Mouse (Mus musculus): ENCODE measurements around the gene Slc38a2. TPM values are rescaled to one million over a fixed set of nuclear protein-coding genes. Genes with fewer than 3 reads are reported as not detected.

The Slc38a2 gene
- polyA plus RNA-seq, 1 experiment from 2014 or later: 148 TPM

DNA sequence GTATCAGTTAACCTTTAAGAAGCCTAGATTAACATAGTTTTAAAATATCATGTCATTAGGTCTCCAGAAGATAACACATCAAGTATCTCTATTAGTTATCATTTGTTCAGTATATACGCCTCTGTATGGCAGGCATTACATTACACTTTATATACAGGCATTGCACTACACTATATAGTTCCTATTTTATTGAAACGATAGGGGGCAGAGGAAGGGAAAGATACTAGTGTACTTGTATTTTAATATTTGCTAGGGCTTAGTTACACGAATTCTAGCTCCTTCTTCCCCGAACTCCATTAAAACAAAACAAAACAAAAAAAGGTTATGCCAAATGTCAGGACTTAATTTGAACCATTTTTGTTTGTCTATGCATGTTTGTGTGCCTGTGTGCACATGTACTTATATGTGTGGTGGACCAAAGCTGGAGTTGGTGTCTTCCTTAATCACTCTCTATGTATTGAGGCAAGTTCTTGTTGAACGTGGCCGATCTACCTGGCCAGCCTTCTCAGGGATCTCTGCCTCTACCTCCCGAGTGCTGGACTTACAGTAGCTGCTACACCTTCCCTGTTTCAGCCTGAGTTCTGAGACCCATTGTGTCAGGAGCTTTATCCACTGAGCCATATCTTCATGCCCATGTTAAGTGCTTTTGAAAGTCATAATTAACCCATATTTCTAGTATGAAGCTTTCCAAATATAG is 41.5 kb upstream of the Slc38a2 start:
- no peak for DNase-seq (ENCODE audit: low read depth, low spot score)
- no peaks in the 10 kb centered on the region for H3K27me3 ChIP-seq
- ChIA-PET POLR2A (no interaction called here), CTCF (interaction anchor here (1.1 to 1.8 kb wide), 4 partner anchors 8 to 28 kb away, joined by 3 to 4 read pairs (median 4); no protein-coding TSS in a partner anchor)
- no peak for ATAC-seq
- in situ Hi-C loops (cut with MboI; ENCODE audit: low pct_unique_long_range_greater_than_20kb): no loop called here
- TF ChIP-seq CTCF (IDR thresholded peaks at IDR 0.05): no peak

DNA sequence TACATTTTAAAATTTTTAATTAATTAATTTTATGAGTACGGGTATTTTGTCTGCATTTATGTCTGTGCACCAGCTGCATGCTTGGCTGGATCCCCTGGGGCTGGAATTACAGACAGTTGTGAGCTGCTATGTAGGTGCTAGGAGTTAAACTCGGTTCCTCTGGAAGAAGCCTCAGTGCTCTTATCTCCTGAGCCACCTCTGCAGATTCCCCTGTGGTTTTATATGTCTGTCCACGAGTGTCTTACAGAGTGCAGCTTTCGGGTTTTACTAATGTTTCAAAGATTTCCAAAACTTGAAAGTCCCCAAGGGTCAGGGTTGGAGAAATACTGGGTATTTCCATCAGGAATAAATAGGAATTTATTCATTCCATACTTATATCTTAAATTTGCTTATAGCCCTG is 40.6 kb upstream of the Slc38a2 start:
- ChIA-PET POLR2A (no interaction called here), CTCF (interaction anchor here (1.1 to 1.4 kb wide), 2 partner anchors 9 to 27 kb away, joined by 3 to 4 read pairs; no protein-coding TSS in a partner anchor)
- no peaks in the 10 kb centered on the region for H3K27me3 ChIP-seq
- no peak for TF ChIP-seq CTCF (IDR thresholded peaks at IDR 0.05)
- ATAC-seq (no peak), DNase-seq (ENCODE audit: low read depth, low spot score) (no peak)
- in situ Hi-C loops (cut with MboI; ENCODE audit: low pct_unique_long_range_greater_than_20kb): no loop called here

DNA sequence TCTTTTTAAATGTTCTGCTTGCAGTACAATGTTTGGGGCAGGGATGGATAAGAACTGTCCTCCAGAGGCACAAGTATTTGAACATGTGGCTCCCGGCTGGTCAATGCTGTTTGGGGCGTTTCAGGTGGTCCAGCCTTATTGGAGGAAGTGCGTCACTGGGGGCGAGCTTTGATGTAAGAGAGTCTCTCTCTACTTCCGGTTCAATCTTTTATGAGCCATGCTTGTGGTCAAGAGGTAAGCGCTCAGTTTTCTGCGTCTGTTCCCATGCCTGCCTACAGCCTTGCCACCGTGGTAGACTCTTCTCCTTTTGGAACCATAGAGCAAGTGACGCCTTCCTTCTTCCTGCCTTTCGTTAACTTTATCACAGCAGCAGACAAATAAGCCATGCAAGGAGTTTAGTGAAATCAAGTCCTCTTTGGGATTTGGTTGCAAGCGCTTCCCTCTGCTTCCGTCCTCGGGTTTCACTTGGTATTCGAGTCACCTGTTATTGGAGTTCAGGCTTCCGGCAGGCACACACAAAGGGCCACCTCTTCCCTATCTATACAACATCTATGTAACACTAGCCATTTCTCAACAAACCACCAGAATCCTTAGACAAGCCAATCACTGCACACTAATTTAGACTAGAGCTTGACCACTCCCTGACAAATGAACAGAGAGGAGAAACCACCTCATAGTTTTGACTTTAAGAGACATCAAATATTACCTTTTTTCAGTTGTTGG is 37.3 kb upstream of the Slc38a2 start:
- no peak for DNase-seq (ENCODE audit: low read depth, low spot score)
- in situ Hi-C loops (cut with MboI; ENCODE audit: low pct_unique_long_range_greater_than_20kb): no loop called here
- ChIA-PET CTCF (no interaction called here), POLR2A (no interaction called here)
- no peak for TF ChIP-seq CTCF (IDR thresholded peaks at IDR 0.05)
- no peak for ATAC-seq
- H3K27me3 ChIP-seq: no peaks in the 10 kb centered on the region

DNA sequence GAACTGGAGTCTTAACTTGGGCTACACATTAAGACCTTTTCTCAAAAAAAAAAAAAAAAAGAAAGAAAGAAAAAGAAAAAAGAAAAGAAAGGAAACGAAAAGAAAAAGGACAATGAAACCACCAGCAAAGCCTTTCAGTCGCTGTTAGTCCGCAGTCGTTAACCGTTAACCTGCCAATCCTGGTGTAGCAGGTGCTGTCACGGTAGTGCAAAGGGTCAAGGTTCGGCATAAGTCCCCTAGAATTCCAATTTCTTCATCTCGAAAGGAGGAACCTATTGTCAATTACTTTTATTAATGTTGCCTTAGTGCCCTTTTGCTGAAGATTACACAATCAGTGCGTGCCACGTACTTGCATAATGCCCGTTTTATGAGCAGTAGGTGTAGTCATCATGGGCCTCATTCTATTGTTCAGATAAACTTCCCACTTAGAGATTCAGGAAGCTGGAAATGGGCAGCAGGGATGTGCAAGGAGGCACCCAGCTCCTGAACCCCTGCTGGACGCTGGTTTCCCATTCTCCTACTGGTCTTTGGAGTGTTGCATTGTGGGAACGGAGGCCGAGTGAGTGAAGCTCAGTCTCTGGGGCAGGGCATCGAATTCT is 36.1 kb upstream of the Slc38a2 start:
- ChIA-PET CTCF (no interaction called here), POLR2A (no interaction called here)
- no peak for DNase-seq (ENCODE audit: low read depth, low spot score)
- ATAC-seq: no peak
- no peaks in the 10 kb centered on the region for H3K27me3 ChIP-seq
- in situ Hi-C loops (cut with MboI; ENCODE audit: low pct_unique_long_range_greater_than_20kb): no loop called here
- no peak for TF ChIP-seq CTCF (IDR thresholded peaks at IDR 0.05)

DNA sequence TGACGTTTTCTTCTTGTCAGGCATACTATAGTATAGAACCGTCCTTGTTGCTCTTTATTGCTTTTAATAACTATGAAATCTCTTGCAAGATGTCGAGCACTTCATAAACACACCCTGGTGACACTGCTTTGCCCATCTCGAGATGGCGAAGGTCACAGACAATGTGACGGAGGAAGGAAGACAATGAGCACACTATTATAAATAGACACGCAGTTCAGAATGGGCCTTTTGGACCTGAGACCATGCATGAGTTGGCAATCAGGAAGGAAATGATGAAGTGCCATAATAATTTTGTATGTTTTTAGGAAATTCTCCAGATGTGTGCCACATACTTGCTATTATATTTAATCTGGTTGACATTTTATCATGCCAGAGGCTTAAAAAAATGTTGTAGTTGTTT is 34.9 kb upstream of the Slc38a2 start:
- ChIA-PET CTCF (no interaction called here), POLR2A (no interaction called here)
- in situ Hi-C loops (cut with MboI; ENCODE audit: low pct_unique_long_range_greater_than_20kb): no loop called here
- TF ChIP-seq CTCF (IDR thresholded peaks at IDR 0.05): no peak
- no peaks in the 10 kb centered on the region for H3K27me3 ChIP-seq
- ATAC-seq: no peak
- DNase-seq (ENCODE audit: low read depth, low spot score): no peak

DNA sequence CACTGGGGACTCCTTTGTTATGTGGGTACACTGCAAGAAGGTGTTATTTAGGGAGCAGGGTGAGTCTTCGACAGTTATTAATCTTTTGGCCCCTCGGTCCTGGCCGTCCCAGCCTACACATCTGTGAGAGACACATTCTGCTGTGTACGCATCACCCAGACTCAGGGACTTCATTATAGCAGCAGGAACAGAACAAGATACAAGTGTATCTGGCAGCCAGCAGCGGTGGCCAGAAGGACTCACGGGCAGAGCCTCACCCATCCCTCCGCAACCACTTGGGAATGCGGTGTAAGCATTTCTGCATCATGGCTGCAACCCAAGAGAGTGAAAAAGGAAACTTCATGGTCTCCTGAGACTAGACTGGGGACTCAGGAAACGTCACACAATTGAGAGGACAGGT is 30.9 kb upstream of the Slc38a2 start:
- CTCF ChIA-PET: interaction anchor here (1.3 kb wide), 1 partner anchor 45 kb away, joined by 3 read pairs; no protein-coding TSS in a partner anchor
- no peaks in the 10 kb centered on the region for H3K27me3 ChIP-seq
- TF ChIP-seq CTCF (IDR thresholded peaks at IDR 0.05): no peak
- ATAC-seq: no peak
- POLR2A ChIA-PET: no interaction called here
- in situ Hi-C loops (cut with MboI; ENCODE audit: low pct_unique_long_range_greater_than_20kb): no loop called here
- DNase-seq (ENCODE audit: low read depth, low spot score): no peak

DNA sequence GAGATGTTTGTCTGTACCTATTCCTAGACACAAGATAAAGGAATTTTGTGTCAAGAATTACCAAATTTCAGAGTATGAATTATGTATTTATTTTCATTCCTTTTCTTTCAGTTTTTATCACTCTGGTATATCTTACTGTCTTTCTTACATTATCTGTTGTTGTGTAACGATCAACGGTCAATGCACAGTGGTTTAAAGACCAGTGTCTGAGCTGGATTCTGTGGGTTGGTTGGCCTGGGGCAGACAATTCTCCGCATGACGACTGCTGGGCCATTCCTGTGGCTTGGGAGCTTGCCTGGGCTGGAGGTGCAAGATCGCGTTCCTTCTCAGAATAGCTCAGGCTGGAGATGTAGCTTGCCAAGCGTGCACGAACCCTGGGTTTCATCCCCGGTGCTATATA is 30.3 kb upstream of the Slc38a2 start:
- ATAC-seq: no peak
- in situ Hi-C loops (cut with MboI; ENCODE audit: low pct_unique_long_range_greater_than_20kb): no loop called here
- no peak for TF ChIP-seq CTCF (IDR thresholded peaks at IDR 0.05)
- ChIA-PET CTCF (interaction anchor here (1.3 to 1.5 kb wide), 2 partner anchors 12 to 45 kb away, joined by 3 read pairs; no protein-coding TSS in a partner anchor), POLR2A (no interaction called here)
- H3K27me3 ChIP-seq: no peaks in the 10 kb centered on the region
- peak; percentile 31 for DNase-seq (ENCODE audit: low read depth, low spot score)

DNA sequence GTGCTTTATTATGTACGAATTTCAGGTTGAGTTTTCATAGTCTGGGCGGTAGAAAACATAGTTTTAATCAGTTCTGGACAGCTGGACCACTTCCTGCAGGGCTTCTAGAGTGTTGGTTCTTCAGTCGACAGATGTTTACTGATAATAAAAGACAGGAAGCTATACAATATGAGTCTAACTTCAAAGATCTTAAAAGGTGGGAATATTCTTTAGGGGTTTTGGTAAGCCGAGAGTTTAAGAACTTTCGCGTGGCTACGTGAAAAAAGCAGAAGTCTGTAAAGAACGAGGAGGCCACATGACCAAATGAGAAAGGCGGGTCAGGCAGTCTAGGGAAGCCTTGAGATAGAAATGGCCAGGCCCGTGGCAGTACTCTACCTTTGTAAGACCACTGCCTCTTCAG is 29.5 kb upstream of the Slc38a2 start:
- no peak for TF ChIP-seq CTCF (IDR thresholded peaks at IDR 0.05)
- ChIA-PET CTCF (interaction anchor here (1.5 kb wide), 1 partner anchor 13 kb away, joined by 3 read pairs; no protein-coding TSS in a partner anchor), POLR2A (no interaction called here)
- in situ Hi-C loops (cut with MboI; ENCODE audit: low pct_unique_long_range_greater_than_20kb): no loop called here
- ATAC-seq (no peak), DNase-seq (ENCODE audit: low read depth, low spot score) (no peak)
- no peaks in the 10 kb centered on the region for H3K27me3 ChIP-seq

DNA sequence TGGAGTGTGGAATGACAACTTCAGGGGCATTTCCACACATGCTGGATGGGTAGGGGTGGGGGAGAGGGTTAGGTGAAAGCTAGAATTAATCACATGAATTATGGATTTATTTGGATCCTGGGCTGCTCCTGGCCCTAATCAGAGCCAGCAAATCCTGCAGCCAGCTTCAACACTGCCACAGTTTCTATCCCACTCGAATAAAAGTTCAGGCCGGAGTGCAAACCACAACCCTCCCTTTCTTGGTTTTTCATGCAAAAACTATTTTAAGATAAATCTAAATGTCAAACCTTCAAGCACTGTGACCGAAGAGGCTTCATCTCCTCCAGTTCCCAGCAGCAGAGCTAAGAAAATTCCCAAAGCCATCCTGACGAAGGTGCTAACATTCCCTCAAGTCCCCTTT is 28.8 kb upstream of the Slc38a2 start:
- CTCF ChIA-PET: interaction anchor here (1.5 kb wide), 1 partner anchor 14 kb away, joined by 3 read pairs; no protein-coding TSS in a partner anchor
- ATAC-seq (no peak), DNase-seq (ENCODE audit: low read depth, low spot score) (peak; percentile 37)
- no peak for TF ChIP-seq CTCF (IDR thresholded peaks at IDR 0.05)
- in situ Hi-C loops (cut with MboI; ENCODE audit: low pct_unique_long_range_greater_than_20kb): no loop called here
- POLR2A ChIA-PET: no interaction called here
- H3K27me3 ChIP-seq: no peaks in the 10 kb centered on the region

DNA sequence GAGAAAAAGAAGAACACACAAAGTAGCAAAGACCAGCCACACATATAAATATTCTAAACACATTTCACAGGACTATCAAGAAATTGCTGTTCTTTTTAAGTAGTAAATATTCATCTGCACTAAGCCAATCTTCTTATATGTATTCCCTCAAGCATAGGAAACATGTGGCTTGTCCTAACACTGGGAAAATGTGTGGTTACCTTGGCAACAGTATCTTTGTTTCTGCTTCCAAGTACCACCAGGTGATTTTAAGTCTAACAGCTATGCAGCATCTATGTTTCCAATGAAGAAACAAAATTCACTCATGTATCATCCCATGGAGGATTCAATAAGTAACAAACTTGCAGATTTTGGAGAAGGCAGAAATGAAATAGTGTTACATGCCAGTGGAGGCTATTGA is 25.0 kb upstream of the Slc38a2 start:
- ChIA-PET POLR2A (interaction anchor here (0.6 kb wide), 1 partner anchor 10 kb away, joined by 3 read pairs; no protein-coding TSS in a partner anchor), CTCF (interaction anchor here (1.6 to 1.9 kb wide), 2 partner anchors 13 to 212 kb away, joined by 4 to 5 read pairs; no protein-coding TSS in a partner anchor)
- ATAC-seq (no peak), DNase-seq (ENCODE audit: low read depth, low spot score) (no peak)
- in situ Hi-C loops (cut with MboI; ENCODE audit: low pct_unique_long_range_greater_than_20kb): no loop called here
- H3K27me3 ChIP-seq: no peaks in the 10 kb centered on the region
- no peak for TF ChIP-seq CTCF (IDR thresholded peaks at IDR 0.05)

DNA sequence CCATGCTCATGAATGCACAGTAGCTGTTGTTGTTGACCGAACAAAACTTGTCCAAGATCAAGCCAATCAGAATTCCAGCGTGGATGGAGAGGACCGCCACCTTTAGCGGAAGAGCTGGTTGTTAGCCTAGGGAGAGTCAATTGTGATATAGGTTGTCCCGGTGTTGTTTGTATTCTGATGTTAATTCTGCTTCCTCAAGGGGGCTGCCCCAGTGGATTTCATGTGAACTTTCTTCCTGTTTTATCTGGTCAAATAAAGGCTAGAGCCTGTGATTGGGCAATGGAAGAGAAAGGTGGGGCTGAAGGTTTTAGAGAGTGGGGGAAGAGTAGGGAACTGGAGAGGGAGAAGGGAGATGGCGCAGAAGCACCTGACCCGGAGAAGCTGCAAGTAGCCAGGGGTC is 22.7 kb upstream of the Slc38a2 start:
- no peak for TF ChIP-seq CTCF (IDR thresholded peaks at IDR 0.05)
- no peaks in the 10 kb centered on the region for H3K27me3 ChIP-seq
- in situ Hi-C loops (cut with MboI; ENCODE audit: low pct_unique_long_range_greater_than_20kb): no loop called here
- ChIA-PET CTCF (interaction anchor here (1.0 to 2.0 kb wide), 3 partner anchors 9 to 215 kb away, joined by 3 to 14 read pairs (median 7); no protein-coding TSS in a partner anchor), POLR2A (interaction anchor here (1.2 kb wide), 1 partner anchor 11 kb away, joined by 3 read pairs; no protein-coding TSS in a partner anchor)
- DNase-seq (ENCODE audit: low read depth, low spot score): no peak
- ATAC-seq: no peak
